Mouse (Mus musculus) stomach, postnatal 0 days (tissue): ENCODE measurements at regions not wholly inside any gene's neighbourhood (a gene's known extent, or its start where the extent isn't known, plus 50 kb on each side); places are given as distances from the start of the nearest gene placed in this dataset.

Experiments used
- CTCF ChIP-seq: IDR thresholded peaks from 2 replicates; pipeline ENCODE4 v1.5.1; 2016; ENCODE audit warnings: antibody characterized with exemption, low read depth, mild to moderate bottlenecking, moderate library complexity
- EP300 ChIP-seq: optimal IDR thresholded peaks from 2 replicates; pipeline ENCODE3; 2016; ENCODE audit warnings: antibody characterized with exemption

GRCm38 (mm10) chr1:22222836-22223235, 261.1 kb upstream of the Kcnq5 start:
- TF ChIP-seq CTCF (no peak), EP300 (no peak)
